Mouse (Mus musculus) midbrain, embryonic 11.5 days (tissue): ENCODE measurements at regions not wholly inside any gene's neighbourhood (a gene's known extent, or its start where the extent isn't known, plus 50 kb on each side); places are given as distances from the start of the nearest gene placed in this dataset.

Experiments
- ATAC-seq: fragments of 200-750 bp; cut with Nextera tagmentation; 2 replicates; pipeline ENCODE4 v1.8.0; 2017; ENCODE audit warnings: moderate TSS enrichment, moderate library complexity; ENCODE audit not compliant: low FRiP score
- DNase-seq: peaks from one replicate; pipeline ENCODE4 v3.0.0; 2015; ENCODE audit warnings: low spot score; ENCODE audit errors: missing footprints
- H3K27ac ChIP-seq: fragments of 300-500 bp; sonication (generic); 2 replicates; pipeline ENCODE4 v1.5.1; 2014; ENCODE audit warnings: low read depth, low read length
- H3K27me3 ChIP-seq: fragments of 300-500 bp; sonication (generic); 2 replicates; pipeline ENCODE4 v1.6.1; 2014; ENCODE audit warnings: mild to moderate bottlenecking, low read length, moderate library complexity, mixed read lengths; ENCODE audit not compliant: control insufficient read depth, insufficient read depth
- H3K36me3 ChIP-seq: fragments of 300-500 bp; sonication (generic); 2 replicates; pipeline ENCODE4 v1.6.1; 2014; ENCODE audit warnings: mild to moderate bottlenecking, low read length, moderate library complexity, mixed read lengths; ENCODE audit not compliant: control insufficient read depth, insufficient read depth
- H3K4me1 ChIP-seq: fragments of 300-500 bp; sonication (generic); 2 replicates; pipeline ENCODE4 v1.6.1; 2014; ENCODE audit warnings: low read length; ENCODE audit not compliant: control insufficient read depth, insufficient read depth
- H3K4me2 ChIP-seq: fragments of 300-500 bp; sonication (generic); 2 replicates; pipeline ENCODE4 v1.6.1; 2014; ENCODE audit warnings: mild to moderate bottlenecking, moderate library complexity
- H3K4me3 ChIP-seq: fragments of 300-500 bp; sonication (generic); 2 replicates; pipeline ENCODE4 v1.5.1; 2014; ENCODE audit warnings: low read depth, low read length
- H3K9ac ChIP-seq: fragments of 300-500 bp; sonication (generic); 2 replicates; pipeline ENCODE4 v1.6.1; 2014; ENCODE audit warnings: low read length
- H3K9me3 ChIP-seq: fragments of 300-500 bp; sonication (generic); 2 replicates; pipeline ENCODE4 v1.6.1; 2016; ENCODE audit warnings: low read length; ENCODE audit not compliant: control insufficient read depth
- WGBS: fragments of 180-500 bp; shearing (Covaris S2); extraction: QIAGEN DNeasy Blood & Tissue Kit; methylation state at CpG from one replicate; pipeline ENCODE4 v1.1.7; 2014; 5-methylcytosine and 5-hydroxymethylcytosine counted together

GRCm38 (mm10) chr14:25341848-25342427 lies 117.0 kb upstream of the Zmiz1 start:
- no peak overlapping the region for H3K9ac ChIP-seq
- H3K36me3 ChIP-seq: no peaks in the 10 kb centered on the region
- DNase-seq (peak; percentile 69), ATAC-seq (no peak)
- H3K27ac ChIP-seq: no peak overlapping the region
- H3K4me1 ChIP-seq: peaks cover 13% of the 10 kb centered on the region
- H3K4me2 ChIP-seq: no peak overlapping the region
- no peak overlapping the region for H3K4me3 ChIP-seq
- H3K27me3 ChIP-seq: no peaks in the 10 kb centered on the region
- WGBS: 73% methylated on average over 9 of the region's 9 CpGs
- H3K9me3 ChIP-seq: no peaks in the 10 kb centered on the region

GRCm38 (mm10) chr14:25342865-25343565 lies 116.0 kb upstream of the Zmiz1 start:
- Histone ChIP-seq H3K4me2 (no peak overlapping the region), H3K4me1 (peaks cover 13% of the 10 kb centered on the region), H3K27me3 (no peaks in the 10 kb centered on the region), H3K9me3 (no peaks in the 10 kb centered on the region), H3K36me3 (no peaks in the 10 kb centered on the region), H3K27ac (no peak overlapping the region), H3K9ac (no peak overlapping the region), H3K4me3 (no peak overlapping the region)
- DNase-seq (no peak), ATAC-seq (no peak)
- WGBS: 59% methylated on average over 4 of the region's 4 CpGs

DNA sequence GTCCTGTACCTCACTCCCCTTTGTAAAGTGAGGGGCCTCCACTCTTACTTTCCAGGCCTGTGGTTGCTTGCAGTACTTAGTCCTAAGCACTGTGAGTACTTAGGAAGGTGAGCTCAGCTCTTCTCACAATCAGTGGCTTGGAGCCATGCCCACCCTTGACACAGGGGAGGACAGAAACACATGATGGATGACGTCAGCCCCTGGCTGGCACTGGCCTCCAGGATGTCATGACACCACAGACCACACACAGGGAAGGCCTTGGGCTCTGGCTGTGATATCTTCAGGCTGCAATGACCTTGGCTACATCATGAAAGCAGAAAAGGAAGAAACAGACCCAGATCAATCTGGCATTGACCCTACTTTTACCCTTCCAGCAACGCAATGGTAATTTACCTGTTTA lies 113.0 kb upstream of the Zmiz1 start:
- Histone ChIP-seq H3K9ac (no peak overlapping the region), H3K27ac (no peak overlapping the region), H3K27me3 (no peaks in the 10 kb centered on the region), H3K4me2 (no peak overlapping the region), H3K36me3 (no peaks in the 10 kb centered on the region), H3K9me3 (no peaks in the 10 kb centered on the region), H3K4me3 (no peak overlapping the region), H3K4me1 (peaks cover 4% of the 10 kb centered on the region)
- DNase-seq (no peak), ATAC-seq (no peak)
- 62% methylated on average over 2 of the region's 2 CpGs for WGBS

- Histone ChIP-seq H3K27ac (no peak overlapping the region), H3K4me2 (no peak overlapping the region), H3K27me3 (no peaks in the 10 kb centered on the region), H3K9ac (no peak overlapping the region), H3K9me3 (no peaks in the 10 kb centered on the region), H3K36me3 (no peaks in the 10 kb centered on the region), H3K4me3 (no peak overlapping the region), H3K4me1 (no peaks in the 10 kb centered on the region; the same call in 1 of the 2 replicates)
- ATAC-seq (no peak), DNase-seq (peak; percentile 49)
- 86% methylated on average over 7 of the region's 7 CpGs for WGBS
Observed at GRCm38 (mm10) chr14:25346813-25347610, 112.0 kb upstream of the Zmiz1 start.

DNA sequence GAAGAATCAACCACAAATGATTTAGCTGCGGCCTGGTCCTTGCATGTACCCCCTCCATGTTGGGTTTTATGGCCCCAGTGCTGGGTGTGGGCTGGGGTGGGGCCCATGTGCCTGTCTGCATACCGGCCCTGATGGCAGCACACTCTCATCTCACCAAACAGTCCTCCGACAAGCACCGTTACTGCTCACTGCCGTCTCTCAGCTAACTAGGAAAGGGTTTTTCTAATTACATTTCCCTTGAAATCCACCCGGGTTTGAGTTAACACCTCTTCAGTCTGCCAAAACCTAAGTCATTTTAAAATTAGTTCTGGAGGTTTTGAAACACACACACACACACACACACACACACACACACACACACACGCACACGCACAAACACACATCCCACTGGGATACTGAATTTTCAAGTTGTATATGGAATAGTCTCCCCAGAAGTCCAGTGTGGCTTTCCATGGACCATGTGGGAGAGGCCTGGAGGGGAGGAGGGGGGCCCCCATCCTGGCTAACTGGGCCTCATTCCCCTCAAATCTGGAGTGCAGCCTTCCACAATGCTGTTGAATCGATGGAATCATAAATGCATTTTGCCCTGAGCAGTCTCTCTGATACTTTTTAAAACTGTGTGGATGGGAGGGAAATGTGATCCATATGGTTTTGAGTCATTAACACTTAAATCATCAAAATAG lies 108.6 kb upstream of the Zmiz1 start:
- WGBS: 90% methylated on average over 9 of the region's 9 CpGs
- no peak overlapping the region for H3K27ac ChIP-seq
- no peak overlapping the region for H3K9ac ChIP-seq

DNA sequence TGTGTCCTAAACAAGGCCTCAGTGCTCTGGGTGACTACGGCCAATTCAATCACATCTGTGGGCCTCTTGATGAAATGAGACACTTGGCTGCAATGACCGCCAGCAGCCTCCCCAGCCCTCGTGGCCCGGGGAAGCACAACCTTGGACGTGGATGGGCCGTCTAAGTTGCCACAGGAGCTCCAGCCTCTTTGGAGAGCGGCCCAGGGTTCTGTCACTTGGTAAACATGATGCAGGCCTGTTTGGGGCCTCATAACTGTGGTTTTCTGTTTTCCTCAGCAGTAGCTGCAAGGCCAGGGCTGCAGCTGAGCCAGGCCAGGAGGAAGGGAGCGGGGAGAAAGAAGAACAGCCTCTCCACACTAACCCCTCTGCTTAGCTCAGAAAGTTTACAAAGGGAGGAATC lies 105.2 kb upstream of the Zmiz1 start:
- Histone ChIP-seq H3K4me2 (no peak overlapping the region), H3K4me3 (no peak overlapping the region), H3K36me3 (no peaks in the 10 kb centered on the region), H3K9ac (no peak overlapping the region), H3K9me3 (no peaks in the 10 kb centered on the region), H3K4me1 (no peaks in the 10 kb centered on the region), H3K27me3 (no peaks in the 10 kb centered on the region), H3K27ac (no peak overlapping the region)
- ATAC-seq: no peak
- DNase-seq: peak; percentile 72
- WGBS: 88% methylated on average over 8 of the region's 8 CpGs

More for the DNA sequence above, 108.6 kb upstream of the Zmiz1 start:
- Histone ChIP-seq H3K4me3 (no peak overlapping the region), H3K4me1 (no peaks in the 10 kb centered on the region), H3K27me3 (no peaks in the 10 kb centered on the region), H3K4me2 (no peak overlapping the region), H3K36me3 (no peaks in the 10 kb centered on the region), H3K9me3 (no peaks in the 10 kb centered on the region)
- DNase-seq (peak; percentile 2), ATAC-seq (no peak)

GRCm38 (mm10) chr14:25354288-25354850 lies 104.6 kb upstream of the Zmiz1 start:
- Histone ChIP-seq H3K9ac (no peak overlapping the region), H3K36me3 (no peaks in the 10 kb centered on the region), H3K9me3 (no peaks in the 10 kb centered on the region), H3K4me2 (no peak overlapping the region), H3K27me3 (no peaks in the 10 kb centered on the region), H3K4me1 (no peaks in the 10 kb centered on the region), H3K27ac (no peak overlapping the region), H3K4me3 (no peak overlapping the region)
- ATAC-seq: no peak
- DNase-seq: peak; percentile 74
- 66% methylated on average over 7 of the region's 7 CpGs for WGBS

- ATAC-seq: no peak
- Histone ChIP-seq H3K27ac (no peak overlapping the region), H3K4me3 (no peak overlapping the region), H3K9me3 (no peaks in the 10 kb centered on the region), H3K4me1 (no peaks in the 10 kb centered on the region), H3K36me3 (no peaks in the 10 kb centered on the region), H3K4me2 (no peak overlapping the region), H3K27me3 (no peaks in the 10 kb centered on the region), H3K9ac (no peak overlapping the region)
- no peak for DNase-seq
- 84% methylated on average over 9 of the region's 9 CpGs for WGBS
Observed at GRCm38 (mm10) chr14:25357805-25358204, 101.2 kb upstream of the Zmiz1 start.
